Mouse (Mus musculus): Measurements from ENCODE around the gene Psmc6.

DNA sequence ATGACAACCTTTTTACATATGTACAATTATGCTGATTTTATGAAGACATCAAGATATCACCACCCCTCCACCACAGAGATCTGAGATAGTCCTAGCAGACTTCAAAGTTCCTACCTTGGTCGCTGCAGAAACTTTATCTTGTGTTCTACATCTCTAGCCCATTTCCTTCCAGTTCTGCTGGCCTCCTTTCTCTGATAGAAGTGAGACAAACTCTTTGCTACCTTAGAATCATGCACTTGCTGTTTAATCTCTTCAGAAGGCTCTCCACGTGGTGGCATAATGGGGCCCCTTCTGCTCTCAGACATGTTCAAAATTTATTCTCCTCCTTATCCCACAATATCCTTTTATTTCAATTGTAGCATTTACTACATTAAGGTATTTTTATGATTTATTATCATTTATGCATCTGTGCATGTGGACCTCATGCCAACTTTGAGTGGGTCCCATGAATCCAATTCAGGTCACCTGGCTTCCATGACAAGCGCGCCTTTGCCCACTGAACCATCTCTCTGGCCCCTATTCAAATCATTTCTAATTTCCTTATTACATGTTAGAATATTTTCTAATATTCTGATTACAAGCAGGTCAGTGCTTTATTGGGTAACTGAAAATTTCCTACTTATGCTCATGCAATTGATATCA, 1.4 kb upstream of the Psmc6 start:
- TF ChIP-seq ZNF384 (IDR thresholded peaks at IDR 0.05; ENCODE audit: low read depth, low read length) (no peak), CHD2 (IDR thresholded peaks at IDR 0.05; ENCODE audit: low read depth, low read length) (no peak)

Data from ES-E14 (cell line).